Comparison of ENCODE assay signal across 8 mouse cellular contexts in genomic region chr15:102381575-102381974, GRCm38 (mm10). TPM values are rescaled to one million over a fixed set of nuclear protein-coding genes. Genes with fewer than 3 reads are reported as not detected.
A peak's percentile ranks its signal among the peaks of the same experiment; 100 is the strongest.
DNase-seq lines count a peak whose midpoint lies in the region; ATAC-seq and TF ChIP-seq lines count a peak whose summit lies in the region.

No protein-coding gene starts in this region.

- H3K4me3 ChIP-seq in E14TG2a.4 (replicated peaks; ENCODE audit: low read length) = no peak overlapping the region
- H3K4me3 ChIP-seq in forebrain, embryonic 14.5 days (ENCODE audit: low read depth, low read length) = no peak overlapping the region
- H3K4me3 ChIP-seq in heart, postnatal 0 days (ENCODE audit: low read depth, low read length) = no peak overlapping the region
- no peak overlapping the region for H3K4me3 ChIP-seq in liver, embryonic 13.5 days (replicated peaks)
- H3K4me3 ChIP-seq in neural tube, embryonic 12.5 days = no peak overlapping the region
- no peak overlapping the region for H3K4me3 ChIP-seq in stomach, embryonic 15.5 days (replicated peaks)

- no peaks in the 10 kb centered on the region for H3K9me3 ChIP-seq in E14TG2a.4 (ENCODE audit: low read length)
- H3K9me3 ChIP-seq in forebrain, embryonic 14.5 days (replicated peaks; ENCODE audit: control insufficient read depth, low read length) = no peaks in the 10 kb centered on the region
- H3K9me3 ChIP-seq in heart, postnatal 0 days (replicated peaks; ENCODE audit: control insufficient read depth, low read length) = no peaks in the 10 kb centered on the region
- H3K9me3 ChIP-seq in liver, embryonic 13.5 days (replicated peaks) = no peaks in the 10 kb centered on the region
- H3K9me3 ChIP-seq in neural tube, embryonic 12.5 days = no peaks in the 10 kb centered on the region
- no peaks in the 10 kb centered on the region for H3K9me3 ChIP-seq in stomach, embryonic 15.5 days

- peaks cover 50% of the 10 kb centered on the region for H3K4me1 ChIP-seq in E14TG2a.4 (replicated peaks; ENCODE audit: low read depth, low read length)
- H3K4me1 ChIP-seq in forebrain, embryonic 14.5 days (ENCODE audit: control insufficient read depth, insufficient read depth, low read length) = peaks cover 7% of the 10 kb centered on the region
- no peaks in the 10 kb centered on the region; the same call in 1 of the 2 replicates for H3K4me1 ChIP-seq in heart, postnatal 0 days (ENCODE audit: control insufficient read depth, insufficient read depth)
- peaks cover 30% of the 10 kb centered on the region for H3K4me1 ChIP-seq in liver, embryonic 13.5 days (replicated peaks)
- H3K4me1 ChIP-seq in neural tube, embryonic 12.5 days = peaks cover 14% of the 10 kb centered on the region
- H3K4me1 ChIP-seq in stomach, embryonic 15.5 days = peaks cover 10% of the 10 kb centered on the region

- H3K27me3 ChIP-seq in E14TG2a.4 (ENCODE audit: insufficient read depth, low read length) = peaks cover 14% of the 10 kb centered on the region
- no peaks in the 10 kb centered on the region; the same call in 1 of the 2 replicates for H3K27me3 ChIP-seq in forebrain, embryonic 14.5 days (replicated peaks; ENCODE audit: control insufficient read depth, insufficient read depth, low read length)
- no peaks in the 10 kb centered on the region for H3K27me3 ChIP-seq in heart, postnatal 0 days (ENCODE audit: control insufficient read depth, insufficient read depth, low read length)
- no peaks in the 10 kb centered on the region for H3K27me3 ChIP-seq in liver, embryonic 13.5 days
- no peaks in the 10 kb centered on the region for H3K27me3 ChIP-seq in neural tube, embryonic 12.5 days (replicated peaks)
- no peaks in the 10 kb centered on the region for H3K27me3 ChIP-seq in stomach, embryonic 15.5 days (replicated peaks)

- ATAC-seq in cerebellum, adult (ENCODE audit: insufficient number of reproducible peaks, low FRiP score, low TSS enrichment) = peak; percentile 66
- ATAC-seq in forebrain, embryonic 14.5 days = peak; percentile 79
- ATAC-seq in heart, postnatal 0 days (ENCODE audit: insufficient read depth, low read depth) = peak; percentile 37; the same call in 1 of the 2 replicates
- peak; percentile 38; the same call in 1 of the 2 replicates for ATAC-seq in liver, embryonic 13.5 days (ENCODE audit: low read depth)
- ATAC-seq in neural tube, embryonic 12.5 days (ENCODE audit: low FRiP score, low read depth) = peak; percentile 54; the same call in 1 of the 2 replicates
- ATAC-seq in stomach, embryonic 15.5 days (ENCODE audit: insufficient read depth, low FRiP score, low read depth) = peak; percentile 53; the same call in 1 of the 2 replicates

- no peak overlapping the region for H3K27ac ChIP-seq in forebrain, embryonic 14.5 days (ENCODE audit: low read depth, low read length)
- H3K27ac ChIP-seq in heart, postnatal 0 days (ENCODE audit: low read depth) = no peak overlapping the region
- no peak overlapping the region for H3K27ac ChIP-seq in liver, embryonic 13.5 days
- H3K27ac ChIP-seq in neural tube, embryonic 12.5 days = no peak overlapping the region
- H3K27ac ChIP-seq in stomach, embryonic 15.5 days = no peak overlapping the region

- WGBS in forebrain, embryonic 14.5 days = 1% methylated on average over 7 of the region's 7 CpGs
- 4% methylated on average over 7 of the region's 7 CpGs for WGBS in heart, postnatal 0 days
- 1% methylated on average over 7 of the region's 7 CpGs for WGBS in liver, embryonic 13.5 days (ENCODE audit: insufficient replicate concordance)
- WGBS in neural tube, embryonic 12.5 days = 7% methylated on average over 7 of the region's 7 CpGs
- WGBS in stomach, embryonic 15.5 days = 2% methylated on average over 7 of the region's 7 CpGs

- no peak for TF ChIP-seq EP300 in heart, postnatal 0 days (IDR thresholded peaks at IDR 0.05; ENCODE audit: low read depth)

- DNase-seq in forebrain, embryonic 14.5 days (ENCODE audit: low spot score) = peak; percentile 93
- peak; percentile 79 for DNase-seq in heart, postnatal 0 days (ENCODE audit: low spot score)
- peak; percentile 87 to 91 for DNase-seq in kidney, postnatal 25 days
- DNase-seq in liver, embryonic 13.5 days = peak; percentile 59

- H3K9ac ChIP-seq in forebrain, embryonic 14.5 days (ENCODE audit: low read length) = no peak overlapping the region
- no peak overlapping the region for H3K9ac ChIP-seq in heart, postnatal 0 days (replicated peaks; ENCODE audit: low read depth, low read length)
- H3K9ac ChIP-seq in liver, embryonic 13.5 days = no peak overlapping the region
- no peak overlapping the region for H3K9ac ChIP-seq in neural tube, embryonic 12.5 days
- H3K9ac ChIP-seq in stomach, embryonic 15.5 days = no peak overlapping the region

- H3K4me2 ChIP-seq in forebrain, embryonic 14.5 days (ENCODE audit: low read length) = no peak overlapping the region
- H3K4me2 ChIP-seq in heart, postnatal 0 days (ENCODE audit: low read depth, low read length) = no peak overlapping the region
- H3K4me2 ChIP-seq in liver, embryonic 13.5 days = no peak overlapping the region
- no peak overlapping the region for H3K4me2 ChIP-seq in neural tube, embryonic 12.5 days (replicated peaks)
- no peak overlapping the region for H3K4me2 ChIP-seq in stomach, embryonic 15.5 days

- peak; percentile 90 for TF ChIP-seq CTCF in E14TG2a.4 (conservative IDR thresholded peaks at IDR 0.05; ENCODE audit: low read length)
- peak; percentile 97 for TF ChIP-seq CTCF in heart, postnatal 0 days (IDR thresholded peaks at IDR 0.05; ENCODE audit: low read depth)

- H3K36me3 ChIP-seq in E14TG2a.4 (ENCODE audit: insufficient read depth, low read length) = no peaks in the 10 kb centered on the region
- no peaks in the 10 kb centered on the region for H3K36me3 ChIP-seq in forebrain, embryonic 14.5 days (ENCODE audit: control insufficient read depth, insufficient read depth, low read length)
- H3K36me3 ChIP-seq in heart, postnatal 0 days (replicated peaks; ENCODE audit: control insufficient read depth, insufficient read depth, low read length) = no peaks in the 10 kb centered on the region
- H3K36me3 ChIP-seq in liver, embryonic 13.5 days = no peaks in the 10 kb centered on the region
- no peaks in the 10 kb centered on the region for H3K36me3 ChIP-seq in neural tube, embryonic 12.5 days
- H3K36me3 ChIP-seq in stomach, embryonic 15.5 days = no peaks in the 10 kb centered on the region

RNA-seq across cellular contexts. Expression of gene Sp7, which starts 14.6 kb away (rescaled TPM):
- polyA plus RNA-seq in forebrain, embryonic 14.5 days (2014; fragmentation: Nextera tagmentation; extraction: Ambion mirVana) = 0.33 and 0.39 TPM in 2 replicates
- total RNA-seq in heart, postnatal 0 days (2014; rRNA removed; ENCODE audit: low replicate concordance) = not detected in 2 replicates
- polyA plus RNA-seq in heart, postnatal 0 days (2015; fragmentation: Nextera tagmentation; extraction: Ambion mirVana) = not detected in 2 replicates
- 0.07 and 0.09 TPM in 2 replicates for polyA plus RNA-seq in liver, embryonic 13.5 days (2015; fragmentation: Nextera tagmentation; extraction: Ambion mirVana)
- 0.57 and 0.81 TPM in 2 replicates for polyA plus RNA-seq in neural tube, embryonic 12.5 days (2016; fragmentation: Nextera tagmentation; extraction: Ambion mirVana)
- 1.0 and 1.1 TPM in 2 replicates for polyA plus RNA-seq in stomach, embryonic 15.5 days (2015; fragmentation: Nextera tagmentation; extraction: Ambion mirVana)

RNA-seq across cellular contexts. Expression of gene Sp1, which starts 24.4 kb away (rescaled TPM):
- 6.6 and 7.0 TPM in 2 replicates for polyA plus RNA-seq in forebrain, embryonic 14.5 days (2014; fragmentation: Nextera tagmentation; extraction: Ambion mirVana)
- 32.1 and 32.6 TPM in 2 replicates for total RNA-seq in heart, postnatal 0 days (2014; rRNA removed; ENCODE audit: low replicate concordance)
- 3.0 and 3.1 TPM in 2 replicates for polyA plus RNA-seq in heart, postnatal 0 days (2015; fragmentation: Nextera tagmentation; extraction: Ambion mirVana)
- polyA plus RNA-seq in liver, embryonic 13.5 days (2015; fragmentation: Nextera tagmentation; extraction: Ambion mirVana) = 4.0 and 4.3 TPM in 2 replicates
- 6.9 and 7.7 TPM in 2 replicates for polyA plus RNA-seq in neural tube, embryonic 12.5 days (2016; fragmentation: Nextera tagmentation; extraction: Ambion mirVana)
- polyA plus RNA-seq in stomach, embryonic 15.5 days (2015; fragmentation: Nextera tagmentation; extraction: Ambion mirVana) = 9.6 and 9.7 TPM in 2 replicates

RNA-seq across cellular contexts. Expression of gene Aaas, which starts 31.0 kb away (rescaled TPM):
- 43.2 and 48.2 TPM in 2 replicates for polyA plus RNA-seq in forebrain, embryonic 14.5 days (2014; fragmentation: Nextera tagmentation; extraction: Ambion mirVana)
- 25.9 and 59.6 TPM in 2 replicates for total RNA-seq in heart, postnatal 0 days (2014; rRNA removed; ENCODE audit: low replicate concordance)
- polyA plus RNA-seq in heart, postnatal 0 days (2015; fragmentation: Nextera tagmentation; extraction: Ambion mirVana) = 18.8 and 20.4 TPM in 2 replicates
- 60.9 and 61.9 TPM in 2 replicates for polyA plus RNA-seq in liver, embryonic 13.5 days (2015; fragmentation: Nextera tagmentation; extraction: Ambion mirVana)
- polyA plus RNA-seq in neural tube, embryonic 12.5 days (2016; fragmentation: Nextera tagmentation; extraction: Ambion mirVana) = 51.3 and 53.2 TPM in 2 replicates
- 55.9 and 67.0 TPM in 2 replicates for polyA plus RNA-seq in stomach, embryonic 15.5 days (2015; fragmentation: Nextera tagmentation; extraction: Ambion mirVana)

RNA-seq across cellular contexts. Expression of gene Myg1, which starts 50.1 kb away (rescaled TPM):
- polyA plus RNA-seq in forebrain, embryonic 14.5 days (2014; fragmentation: Nextera tagmentation; extraction: Ambion mirVana) = 90.9 and 108 TPM in 2 replicates
- 35.6 and 60.5 TPM in 2 replicates for total RNA-seq in heart, postnatal 0 days (2014; rRNA removed; ENCODE audit: low replicate concordance)
- polyA plus RNA-seq in heart, postnatal 0 days (2015; fragmentation: Nextera tagmentation; extraction: Ambion mirVana) = 39.0 and 41.1 TPM in 2 replicates
- 46.0 and 48.6 TPM in 2 replicates for polyA plus RNA-seq in liver, embryonic 13.5 days (2015; fragmentation: Nextera tagmentation; extraction: Ambion mirVana)
- 90.4 and 94.9 TPM in 2 replicates for polyA plus RNA-seq in neural tube, embryonic 12.5 days (2016; fragmentation: Nextera tagmentation; extraction: Ambion mirVana)
- polyA plus RNA-seq in stomach, embryonic 15.5 days (2015; fragmentation: Nextera tagmentation; extraction: Ambion mirVana) = 83.5 and 85.5 TPM in 2 replicates

RNA-seq across cellular contexts. Expression of gene Pfdn5, which starts 55.7 kb away (rescaled TPM):
- polyA plus RNA-seq in forebrain, embryonic 14.5 days (2014; fragmentation: Nextera tagmentation; extraction: Ambion mirVana) = 509 and 642 TPM in 2 replicates
- 90.7 and 148 TPM in 2 replicates for total RNA-seq in heart, postnatal 0 days (2014; rRNA removed; ENCODE audit: low replicate concordance)
- polyA plus RNA-seq in heart, postnatal 0 days (2015; fragmentation: Nextera tagmentation; extraction: Ambion mirVana) = 344 and 362 TPM in 2 replicates
- 133 and 151 TPM in 2 replicates for polyA plus RNA-seq in liver, embryonic 13.5 days (2015; fragmentation: Nextera tagmentation; extraction: Ambion mirVana)
- 373 and 404 TPM in 2 replicates for polyA plus RNA-seq in neural tube, embryonic 12.5 days (2016; fragmentation: Nextera tagmentation; extraction: Ambion mirVana)
- 322 TPM in 2 replicates for polyA plus RNA-seq in stomach, embryonic 15.5 days (2015; fragmentation: Nextera tagmentation; extraction: Ambion mirVana)
